Mouse (Mus musculus) naive thymus-derived CD4-positive, alpha-beta T cell, adult 5 months (primary cell): ENCODE measurements around the gene Pisd. TPM values are rescaled to one million over a fixed set of nuclear protein-coding genes. Genes with fewer than 3 reads are reported as not detected.

Experiments used
- polyA plus RNA-seq: library from polyadenylated mRNA; unstranded; fragments of 100-300 nt; shearing (Covaris generic); gene quantifications from one replicate; pipeline ENCODE4 v1.2.1, GENCODE M21; 2017

Gene Pisd
- polyA plus RNA-seq, result 95.9 TPM

GRCm38 (mm10) chr5:32785313-32785915 lies at the start of gene Pisd:
Gene Pisd (minus strand): TSS chr5:32785646.

GRCm38 (mm10) chr5:32827009-32827408 lies 41.6 kb upstream of the Pisd start, which contains the start of gene Gm20671:
Gene Gm20671 (minus strand): TSS chr5:32827109.

Other genes with a start within 250 kb of the Pisd start
- gene Yes1, start 174.5 kb downstream of the Pisd start, polyA plus RNA-seq, result 3.6 TPM
- gene Gm20671, start 41.5 kb upstream of the Pisd start, polyA plus RNA-seq, result not detected
- 22.0 TPM for gene Prr14l, start 68.6 kb upstream of the Pisd start, polyA plus RNA-seq
- 29.1 TPM for gene Depdc5, start 78.1 kb upstream of the Pisd start, polyA plus RNA-seq
- 270 TPM for gene Ywhah, start 233.2 kb upstream of the Pisd start, polyA plus RNA-seq